Mouse (Mus musculus): ENCODE measurements around the gene Dnaja4.

- no peak for TF ChIP-seq POLR2A (IDR thresholded peaks at IDR 0.05; ENCODE audit: extremely low read depth, insufficient read depth, low read length)
- TF ChIP-seq CTCF (IDR thresholded peaks at IDR 0.05; ENCODE audit: low read depth, low read length): no peak
Observed at GRCm38 (mm10) chr9:54715776-54716175, 17.1 kb downstream of the Dnaja4 start.
